Mouse (Mus musculus): ENCODE data around the gene Siglecf. TPM values are rescaled to one million over a fixed set of nuclear protein-coding genes. Genes with fewer than 3 reads are reported as not detected.

The Siglecf gene
- total and polyA plus RNA-seq, 3 experiments = 0.24 to 1.5 TPM; not detected in 1

- H3K9me3 ChIP-seq (replicated peaks) = no peaks in the 10 kb centered on the region
- DNase-seq (ENCODE audit: low spot score) = no peak
- no peaks in the 10 kb centered on the region for H3K27me3 ChIP-seq (ENCODE audit: insufficient read depth, low read length)
- no peak overlapping the region for H3K4me3 ChIP-seq (ENCODE audit: low read depth, low read length)
- no peak for TF ChIP-seq GATA1 (IDR thresholded peaks at IDR 0.05; ENCODE audit: borderline replicate concordance, low read length)
- no peak for TF ChIP-seq CTCF (IDR thresholded peaks at IDR 0.05; ENCODE audit: low read depth, low read length)
- no peak for TF ChIP-seq TAL1 (conservative IDR thresholded peaks at IDR 0.05; ENCODE audit: low read depth, low read length)
- TF ChIP-seq POLR2AphosphoS5 (IDR thresholded peaks at IDR 0.05; ENCODE audit: insufficient replicate concordance, low read depth, low read length) = no peak
- no peak for TF ChIP-seq GATA2 (IDR thresholded peaks at IDR 0.05; ENCODE audit: borderline replicate concordance, low read depth, low read length)
- no peak for ATAC-seq (ENCODE audit: extremely low read depth, insufficient number of reproducible peaks, low FRiP score, poor library complexity, severe bottlenecking)
- H3K36me3 ChIP-seq (replicated peaks) = no peaks in the 10 kb centered on the region
- H3K4me1 ChIP-seq (ENCODE audit: insufficient read depth, low read depth, low read length) = no peaks in the 10 kb centered on the region
Observed at GRCm38 (mm10) chr7:43399501-43399900, 48.4 kb downstream of the Siglecf start.

- H3K4me1 ChIP-seq (ENCODE audit: insufficient read depth, low read depth, low read length) = no peaks in the 10 kb centered on the region
- no peak overlapping the region for H3K4me3 ChIP-seq (ENCODE audit: low read depth, low read length)
- DNase-seq (ENCODE audit: low spot score) (no peak), ATAC-seq (ENCODE audit: extremely low read depth, insufficient number of reproducible peaks, low FRiP score, poor library complexity, severe bottlenecking) (no peak)
- H3K9me3 ChIP-seq (replicated peaks) = no peaks in the 10 kb centered on the region
- H3K36me3 ChIP-seq (replicated peaks) = no peaks in the 10 kb centered on the region
- TF ChIP-seq GATA2 (IDR thresholded peaks at IDR 0.05; ENCODE audit: borderline replicate concordance, low read depth, low read length) (no peak), POLR2AphosphoS5 (IDR thresholded peaks at IDR 0.05; ENCODE audit: insufficient replicate concordance, low read depth, low read length) (no peak), CTCF (IDR thresholded peaks at IDR 0.05; ENCODE audit: low read depth, low read length) (no peak), TAL1 (conservative IDR thresholded peaks at IDR 0.05; ENCODE audit: low read depth, low read length) (no peak), GATA1 (IDR thresholded peaks at IDR 0.05; ENCODE audit: borderline replicate concordance, low read length) (no peak)
- H3K27me3 ChIP-seq (ENCODE audit: insufficient read depth, low read length) = no peaks in the 10 kb centered on the region
Observed at GRCm38 (mm10) chr7:43402718-43403117, 51.6 kb downstream of the Siglecf start.

GRCm38 (mm10) chr7:43407573-43407972 is 56.4 kb downstream of the Siglecf start:
- no peaks in the 10 kb centered on the region for H3K4me1 ChIP-seq (ENCODE audit: insufficient read depth, low read depth, low read length)
- ATAC-seq (ENCODE audit: extremely low read depth, insufficient number of reproducible peaks, low FRiP score, poor library complexity, severe bottlenecking) (no peak), DNase-seq (ENCODE audit: low spot score) (no peak)
- no peaks in the 10 kb centered on the region for H3K9me3 ChIP-seq (replicated peaks)
- no peak overlapping the region for H3K4me3 ChIP-seq (ENCODE audit: low read depth, low read length)
- TF ChIP-seq CTCF (IDR thresholded peaks at IDR 0.05; ENCODE audit: low read depth, low read length) (no peak), TAL1 (conservative IDR thresholded peaks at IDR 0.05; ENCODE audit: low read depth, low read length) (no peak), GATA1 (IDR thresholded peaks at IDR 0.05; ENCODE audit: borderline replicate concordance, low read length) (no peak), POLR2AphosphoS5 (IDR thresholded peaks at IDR 0.05; ENCODE audit: insufficient replicate concordance, low read depth, low read length) (no peak), GATA2 (IDR thresholded peaks at IDR 0.05; ENCODE audit: borderline replicate concordance, low read depth, low read length) (no peak)
- no peaks in the 10 kb centered on the region for H3K36me3 ChIP-seq (replicated peaks)
- H3K27me3 ChIP-seq (ENCODE audit: insufficient read depth, low read length) = peaks cover 2% of the 10 kb centered on the region; the same call in 1 of the 2 replicates

GRCm38 (mm10) chr7:43408131-43408553 is 57.0 kb downstream of the Siglecf start, which contains the start of gene Siglecg:
TSS of gene Siglecg (plus strand) at chr7:43408204.
- peaks cover 4% of the 10 kb centered on the region; the same call in 1 of the 2 replicates for H3K27me3 ChIP-seq (ENCODE audit: insufficient read depth, low read length)
- no peak within 1 kb of the TSS for H3K4me3 ChIP-seq (ENCODE audit: low read depth, low read length)
- TF ChIP-seq TAL1 (conservative IDR thresholded peaks at IDR 0.05; ENCODE audit: low read depth, low read length) = no peak
- no peak for TF ChIP-seq GATA1 (IDR thresholded peaks at IDR 0.05; ENCODE audit: borderline replicate concordance, low read length)
- TF ChIP-seq CTCF (IDR thresholded peaks at IDR 0.05; ENCODE audit: low read depth, low read length) = no peak
- TF ChIP-seq GATA2 (IDR thresholded peaks at IDR 0.05; ENCODE audit: borderline replicate concordance, low read depth, low read length) = no peak
- no peak for TF ChIP-seq POLR2AphosphoS5 (IDR thresholded peaks at IDR 0.05; ENCODE audit: insufficient replicate concordance, low read depth, low read length)
- H3K9me3 ChIP-seq (replicated peaks) = no peaks in the 10 kb centered on the region
- no peaks in the 10 kb centered on the region for H3K4me1 ChIP-seq (ENCODE audit: insufficient read depth, low read depth, low read length)
- DNase-seq (ENCODE audit: low spot score) = no peak
- H3K36me3 ChIP-seq (replicated peaks) = no peaks in the 10 kb centered on the region
- no peak for ATAC-seq (ENCODE audit: extremely low read depth, insufficient number of reproducible peaks, low FRiP score, poor library complexity, severe bottlenecking)

GRCm38 (mm10) chr7:43409084-43409483 is 57.9 kb downstream of the Siglecf start:
- no peaks in the 10 kb centered on the region for H3K36me3 ChIP-seq (replicated peaks)
- no peaks in the 10 kb centered on the region for H3K4me1 ChIP-seq (ENCODE audit: insufficient read depth, low read depth, low read length)
- TF ChIP-seq GATA2 (IDR thresholded peaks at IDR 0.05; ENCODE audit: borderline replicate concordance, low read depth, low read length) = no peak
- TF ChIP-seq GATA1 (IDR thresholded peaks at IDR 0.05; ENCODE audit: borderline replicate concordance, low read length) = no peak
- TF ChIP-seq POLR2AphosphoS5 (IDR thresholded peaks at IDR 0.05; ENCODE audit: insufficient replicate concordance, low read depth, low read length) = no peak
- no peak for TF ChIP-seq TAL1 (conservative IDR thresholded peaks at IDR 0.05; ENCODE audit: low read depth, low read length)
- no peak for TF ChIP-seq CTCF (IDR thresholded peaks at IDR 0.05; ENCODE audit: low read depth, low read length)
- no peaks in the 10 kb centered on the region for H3K9me3 ChIP-seq (replicated peaks)
- H3K27me3 ChIP-seq (ENCODE audit: insufficient read depth, low read length) = peaks cover 4% of the 10 kb centered on the region; the same call in 1 of the 2 replicates
- DNase-seq (ENCODE audit: low spot score) (no peak), ATAC-seq (ENCODE audit: extremely low read depth, insufficient number of reproducible peaks, low FRiP score, poor library complexity, severe bottlenecking) (no peak)
- no peak overlapping the region for H3K4me3 ChIP-seq (ENCODE audit: low read depth, low read length)

Other genes starting within 250 kb of the Siglecf start
- gene Zfp936, start 237.1 kb upstream of the Siglecf start, total RNA-seq (2014; fragmentation: Nextera tagmentation) = not detected in 2 replicates
- 0.11 and 0.12 TPM in 2 replicates for gene Zfp936, start 237.1 kb upstream of the Siglecf start, total RNA-seq (2017)
- gene Zfp936, start 237.1 kb upstream of the Siglecf start, polyA plus RNA-seq (2012) = not detected in 2 replicates
- 16.0 and 21.3 TPM in 2 replicates for gene Zfp715, start 38.0 kb upstream of the Siglecf start, total RNA-seq (2014; fragmentation: Nextera tagmentation)
- gene Zfp715, start 38.0 kb upstream of the Siglecf start, total RNA-seq (2017) = 21.4 and 23.8 TPM in 2 replicates
- gene Zfp715, start 38.0 kb upstream of the Siglecf start, polyA plus RNA-seq (2012) = 1.7 and 3.9 TPM in 2 replicates
- gene Siglecg, start 56.9 kb downstream of the Siglecf start, total RNA-seq (2014; fragmentation: Nextera tagmentation) = not detected in 2 replicates
- gene Siglecg, start 56.9 kb downstream of the Siglecf start, total RNA-seq (2017) = 0.06 and 0.11 TPM in 2 replicates
- not detected in 2 replicates for gene Siglecg, start 56.9 kb downstream of the Siglecf start, polyA plus RNA-seq (2012)
- gene Lim2, start 76.3 kb downstream of the Siglecf start, total RNA-seq (2014; fragmentation: Nextera tagmentation) = not detected in 2 replicates
- gene Lim2, start 76.3 kb downstream of the Siglecf start, total RNA-seq (2017) = not detected in 2 replicates
- gene Lim2, start 76.3 kb downstream of the Siglecf start, polyA plus RNA-seq (2012) = 0.04 TPM in 1 of 2 replicates, not detected in the other
- gene Nkg7, start 85.7 kb downstream of the Siglecf start, total RNA-seq (2014; fragmentation: Nextera tagmentation) = not detected in 2 replicates
- not detected in 2 replicates for gene Nkg7, start 85.7 kb downstream of the Siglecf start, total RNA-seq (2017)
- gene Nkg7, start 85.7 kb downstream of the Siglecf start, polyA plus RNA-seq (2012) = not detected in 2 replicates
- not detected in 2 replicates for gene Cldnd2, start 89.4 kb downstream of the Siglecf start, total RNA-seq (2014; fragmentation: Nextera tagmentation)
- gene Cldnd2, start 89.4 kb downstream of the Siglecf start, total RNA-seq (2017) = not detected in 2 replicates
- not detected in 2 replicates for gene Cldnd2, start 89.4 kb downstream of the Siglecf start, polyA plus RNA-seq (2012)
- gene Etfb, start 92.7 kb downstream of the Siglecf start, total RNA-seq (2014; fragmentation: Nextera tagmentation) = 75.0 and 92.3 TPM in 2 replicates
- 207 and 218 TPM in 2 replicates for gene Etfb, start 92.7 kb downstream of the Siglecf start, total RNA-seq (2017)
- gene Etfb, start 92.7 kb downstream of the Siglecf start, polyA plus RNA-seq (2012) = 60.1 and 77.3 TPM in 2 replicates
- gene Gm45233, start 92.8 kb downstream of the Siglecf start, total RNA-seq (2014; fragmentation: Nextera tagmentation) = 3.5 TPM in 1 of 2 replicates, not detected in the other
- 0.93 TPM in 1 of 2 replicates, not detected in the other for gene Gm45233, start 92.8 kb downstream of the Siglecf start, total RNA-seq (2017)
- not detected in 2 replicates for gene Gm45233, start 92.8 kb downstream of the Siglecf start, polyA plus RNA-seq (2012)
- gene Vsig10l, start 111.8 kb downstream of the Siglecf start, total RNA-seq (2014; fragmentation: Nextera tagmentation) = not detected in 2 replicates
- 0.33 and 0.35 TPM in 2 replicates for gene Vsig10l, start 111.8 kb downstream of the Siglecf start, total RNA-seq (2017)
- gene Vsig10l, start 111.8 kb downstream of the Siglecf start, polyA plus RNA-seq (2012) = 0.32 and 0.44 TPM in 2 replicates
- not detected in 2 replicates for gene Iglon5, start 138.7 kb downstream of the Siglecf start, total RNA-seq (2014; fragmentation: Nextera tagmentation)
- gene Iglon5, start 138.7 kb downstream of the Siglecf start, total RNA-seq (2017) = 0.05 and 0.06 TPM in 2 replicates
- gene Iglon5, start 138.7 kb downstream of the Siglecf start, polyA plus RNA-seq (2012) = not detected in 2 replicates
- gene 4931406B18Rik, start 154.6 kb downstream of the Siglecf start, total RNA-seq (2014; fragmentation: Nextera tagmentation) = not detected in 2 replicates
- gene 4931406B18Rik, start 154.6 kb downstream of the Siglecf start, total RNA-seq (2017) = 0.06 and 0.44 TPM in 2 replicates
- gene 4931406B18Rik, start 154.6 kb downstream of the Siglecf start, polyA plus RNA-seq (2012) = not detected in 2 replicates
- 0.10 TPM in 1 of 2 replicates, not detected in the other for gene Cd33, start 193.1 kb downstream of the Siglecf start, total RNA-seq (2014; fragmentation: Nextera tagmentation)
- 0.41 and 0.60 TPM in 2 replicates for gene Cd33, start 193.1 kb downstream of the Siglecf start, total RNA-seq (2017)
- gene Cd33, start 193.1 kb downstream of the Siglecf start, polyA plus RNA-seq (2012) = 0.13 and 0.69 TPM in 2 replicates
- gene Zfp658, start 210.9 kb downstream of the Siglecf start, total RNA-seq (2014; fragmentation: Nextera tagmentation) = 1.2 and 1.3 TPM in 2 replicates
- 1.1 and 1.2 TPM in 2 replicates for gene Zfp658, start 210.9 kb downstream of the Siglecf start, total RNA-seq (2017)
- 0.24 and 0.25 TPM in 2 replicates for gene Zfp658, start 210.9 kb downstream of the Siglecf start, polyA plus RNA-seq (2012)
- 7.0 and 11.0 TPM in 2 replicates for gene Zfp719, start 228.3 kb downstream of the Siglecf start, total RNA-seq (2014; fragmentation: Nextera tagmentation)
- gene Zfp719, start 228.3 kb downstream of the Siglecf start, total RNA-seq (2017) = 6.4 and 7.8 TPM in 2 replicates
- gene Zfp719, start 228.3 kb downstream of the Siglecf start, polyA plus RNA-seq (2012) = 0.07 and 0.12 TPM in 2 replicates